Mouse (Mus musculus) hindbrain, embryonic 16.5 days (tissue): ENCODE results near the gene Rbp3. TPM values are rescaled to one million over a fixed set of nuclear protein-coding genes. Genes with fewer than 3 reads are reported as not detected.
A peak's percentile ranks its signal among the peaks of the same experiment; 100 is the strongest.

Experiments used
- ATAC-seq: fragments of 200-750 bp; cut with Nextera tagmentation; 2 replicates; pipeline ENCODE4 v1.8.0; 2017; ENCODE audit warnings: moderate TSS enrichment, moderate library complexity
- H3K27ac ChIP-seq: fragments of 300-500 bp; sonication (generic); 2 replicates; pipeline ENCODE4 v1.5.1; 2014; ENCODE audit warnings: low read depth, mild to moderate bottlenecking, control low read depth, low read length, moderate library complexity
- H3K27me3 ChIP-seq: fragments of 300-500 bp; sonication (generic); replicated peaks from 2 replicates; pipeline ENCODE4 v1.6.1; 2014; ENCODE audit warnings: low read length; ENCODE audit not compliant: control insufficient read depth, insufficient read depth
- H3K36me3 ChIP-seq: fragments of 300-500 bp; sonication (generic); 2 replicates; pipeline ENCODE4 v1.6.1; 2014; ENCODE audit warnings: mild to moderate bottlenecking, low read length, moderate library complexity, mixed read lengths; ENCODE audit not compliant: control insufficient read depth, insufficient read depth
- H3K4me1 ChIP-seq: fragments of 300-500 bp; sonication (generic); 2 replicates; pipeline ENCODE4 v1.6.1; 2014; ENCODE audit warnings: low read depth, low read length; ENCODE audit not compliant: control insufficient read depth, insufficient read depth
- H3K4me2 ChIP-seq: fragments of 300-500 bp; sonication (generic); 2 replicates; pipeline ENCODE4 v1.6.1; 2014; ENCODE audit warnings: mild to moderate bottlenecking, low read length, control low read depth, moderate library complexity
- H3K4me3 ChIP-seq: fragments of 300-500 bp; sonication (generic); 2 replicates; pipeline ENCODE4 v1.5.1; 2014; ENCODE audit warnings: mild to moderate bottlenecking, low read length, control low read depth, moderate library complexity
- H3K9ac ChIP-seq: fragments of 300-500 bp; sonication (generic); 2 replicates; pipeline ENCODE4 v1.6.1; 2014; ENCODE audit warnings: low read depth, mild to moderate bottlenecking, control low read depth, low read length, moderate library complexity
- H3K9me3 ChIP-seq: fragments of 300-500 bp; sonication (generic); 2 replicates; pipeline ENCODE4 v1.6.1; 2014; ENCODE audit warnings: mild to moderate bottlenecking, low read length, moderate library complexity; ENCODE audit not compliant: control insufficient read depth
- WGBS: fragments of 180-500 bp; shearing (Covaris S2); extraction: QIAGEN DNeasy Blood & Tissue Kit; methylation state at CpG from one replicate; pipeline ENCODE4 v1.1.7; 2014; 5-methylcytosine and 5-hydroxymethylcytosine counted together
- polyA plus RNA-seq: library from polyadenylated mRNA; unstranded; fragments of >200 nt; fragmentation: Nextera tagmentation; extraction: Ambion mirVana; gene quantifications from 2 replicates; pipeline ENCODE4 v1.2.1, GENCODE M21; 2015

Rbp3 gene
- 0.04 and 0.16 TPM in 2 replicates for polyA plus RNA-seq

DNA sequence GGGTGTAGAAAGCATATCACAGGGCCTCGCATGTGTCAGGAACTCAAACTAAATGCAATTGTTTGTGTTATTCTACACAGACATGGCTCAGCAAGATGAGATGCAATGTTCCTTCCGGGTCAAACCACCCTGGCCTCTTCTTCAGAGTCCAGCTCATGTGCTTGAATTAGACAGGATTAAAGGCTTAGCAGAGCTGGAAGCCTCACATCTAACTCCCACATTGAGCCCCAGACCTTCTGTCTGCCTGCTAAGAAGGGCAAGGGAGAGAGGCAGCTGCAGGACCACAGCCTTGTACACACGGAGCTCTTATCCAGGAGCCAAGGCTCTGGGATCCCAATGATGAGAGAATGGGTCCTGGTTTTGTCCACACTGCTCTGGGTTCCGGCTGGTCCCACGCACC, at the start of gene Rbp3:
Gene Rbp3 (plus strand): TSS at position 243 of the 400 bp plus-strand sequence.
- 91% methylated on average over 5 of the region's 5 CpGs for WGBS
- Histone ChIP-seq H3K4me3 (no peak within 1 kb of the TSS), H3K27me3 (no peaks in the 10 kb centered on the region), H3K4me2 (no peak within 1 kb of the TSS), H3K4me1 (no peaks in the 10 kb centered on the region), H3K36me3 (no peaks in the 10 kb centered on the region), H3K9me3 (no peaks in the 10 kb centered on the region), H3K9ac (no peak within 1 kb of the TSS), H3K27ac (no peak within 1 kb of the TSS)
- no peak for ATAC-seq

DNA sequence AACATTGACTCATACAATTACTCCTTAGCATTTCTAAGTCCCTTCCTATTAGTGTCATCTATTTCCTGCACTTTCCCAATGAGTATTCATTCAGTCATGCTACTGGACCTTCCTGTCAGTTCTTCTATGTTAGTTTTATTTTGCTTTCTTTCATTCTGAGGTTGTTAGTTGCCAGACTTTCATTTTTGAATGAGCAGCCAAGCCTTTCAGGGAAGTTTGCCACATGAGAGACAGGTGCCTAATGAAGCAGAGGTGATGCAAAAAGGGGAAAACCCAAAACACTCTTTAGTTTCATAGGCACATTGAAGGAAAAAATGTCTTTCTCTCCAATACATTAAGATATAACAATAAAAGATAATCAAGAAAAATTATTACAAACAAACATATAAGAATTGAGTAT, 49.0 kb upstream of the Rbp3 start:
- no peak overlapping the region for H3K4me3 ChIP-seq
- no peak overlapping the region for H3K4me2 ChIP-seq
- no peak for ATAC-seq
- H3K9ac ChIP-seq, result no peak overlapping the region
- H3K27ac ChIP-seq, result no peak overlapping the region
- H3K9me3 ChIP-seq, result no peaks in the 10 kb centered on the region
- no peaks in the 10 kb centered on the region for H3K4me1 ChIP-seq
- H3K36me3 ChIP-seq, result no peaks in the 10 kb centered on the region
- H3K27me3 ChIP-seq, result no peaks in the 10 kb centered on the region

DNA sequence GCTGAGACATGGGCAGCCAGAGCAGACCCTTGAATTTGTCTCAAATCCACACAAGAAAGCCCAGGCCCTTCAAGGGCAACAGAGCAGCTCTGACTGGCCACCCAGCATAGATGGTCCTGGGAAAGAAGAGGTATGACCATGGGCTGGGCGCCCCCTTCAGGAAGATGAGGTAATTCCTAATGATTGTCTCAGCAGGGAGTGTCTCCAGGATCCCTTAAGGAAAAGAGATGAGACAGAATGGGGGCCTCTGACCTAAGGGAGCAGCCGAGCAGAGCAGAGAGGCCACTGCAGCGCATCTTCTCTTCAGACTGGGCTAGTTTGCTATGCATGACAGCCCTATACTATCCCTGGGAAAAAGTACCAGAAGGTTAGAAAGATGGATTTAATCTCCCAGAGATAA, 40.1 kb upstream of the Rbp3 start:
- peaks cover under 1% of the 10 kb centered on the region; the same call in 1 of the 2 replicates for H3K4me1 ChIP-seq
- no peak overlapping the region for H3K9ac ChIP-seq
- H3K36me3 ChIP-seq, result no peaks in the 10 kb centered on the region
- no peak overlapping the region for H3K4me3 ChIP-seq
- H3K27ac ChIP-seq, result no peak overlapping the region
- H3K9me3 ChIP-seq, result no peaks in the 10 kb centered on the region
- ATAC-seq, result no peak
- H3K4me2 ChIP-seq, result no peak overlapping the region
- peaks cover 2% of the 10 kb centered on the region for H3K27me3 ChIP-seq
- 30% methylated on average over 3 of the region's 3 CpGs for WGBS

- H3K4me3 ChIP-seq, result no peak overlapping the region
- peaks cover 3% of the 10 kb centered on the region; the same call in 1 of the 2 replicates for H3K4me1 ChIP-seq
- peaks cover 2% of the 10 kb centered on the region for H3K27me3 ChIP-seq
- no peaks in the 10 kb centered on the region for H3K9me3 ChIP-seq
- H3K9ac ChIP-seq, result no peak overlapping the region
- H3K27ac ChIP-seq, result no peak overlapping the region
- 83% methylated on average over 9 of the region's 9 CpGs for WGBS
- H3K4me2 ChIP-seq, result no peak overlapping the region
- ATAC-seq, result no peak
- H3K36me3 ChIP-seq, result no peaks in the 10 kb centered on the region
These were observed 39.6 kb upstream of the Rbp3 start for GRCm38 (mm10) chr14:33914206-33914605.

DNA sequence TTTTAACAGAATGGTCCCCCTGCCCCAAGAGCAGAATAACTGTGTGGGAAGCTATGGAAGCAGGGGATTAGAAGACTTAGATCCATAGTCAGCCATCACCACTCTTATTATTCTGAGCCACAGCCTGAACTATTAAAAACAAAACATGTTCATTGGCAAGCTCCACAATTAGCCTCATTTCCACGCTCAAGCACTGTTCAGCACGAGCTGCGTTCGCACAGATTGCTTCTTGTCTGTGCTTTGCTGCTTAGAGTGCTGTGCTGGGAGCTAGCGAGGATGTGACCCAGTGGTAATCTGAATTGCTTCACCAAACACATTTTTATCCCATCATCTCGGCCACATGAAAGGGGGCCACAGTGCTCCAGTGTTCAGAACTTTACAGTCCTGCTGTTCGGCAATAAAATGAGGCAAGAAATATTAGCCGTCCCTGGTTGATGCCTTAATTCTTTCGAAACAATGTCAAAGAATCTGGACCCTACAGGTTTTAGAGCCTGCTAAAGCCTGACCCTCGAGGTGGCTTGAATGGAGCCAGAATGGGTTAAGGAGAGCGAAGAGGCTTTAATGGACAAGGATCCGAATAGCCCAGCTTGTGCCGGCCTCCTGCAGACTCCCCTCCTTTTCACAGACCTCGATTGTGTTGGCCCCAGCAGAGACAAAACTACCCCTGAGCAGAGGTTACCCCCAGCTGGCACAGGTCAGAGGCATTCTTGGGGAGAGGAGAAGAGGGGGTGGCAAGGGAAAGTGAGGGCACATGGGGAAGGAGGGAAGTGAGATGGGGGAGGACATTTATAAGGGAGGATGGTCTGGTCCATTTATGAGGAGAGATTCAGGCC, 32.9 kb upstream of the Rbp3 start:
- peaks cover 18% of the 10 kb centered on the region for H3K4me1 ChIP-seq
- H3K9ac ChIP-seq, result no peak overlapping the region
- 8% methylated on average over 14 of the region's 14 CpGs for WGBS
- H3K4me2 ChIP-seq, result no peak overlapping the region
- H3K36me3 ChIP-seq, result no peaks in the 10 kb centered on the region
- H3K27ac ChIP-seq, result no peak overlapping the region; the same call in 1 of the 2 replicates
- peaks cover 8% of the 10 kb centered on the region for H3K27me3 ChIP-seq
- no peak overlapping the region for H3K4me3 ChIP-seq
- peak; percentile 56; the same call in 1 of the 2 replicates for ATAC-seq
- no peaks in the 10 kb centered on the region for H3K9me3 ChIP-seq

- H3K4me1 ChIP-seq, result peaks cover 18% of the 10 kb centered on the region
- H3K9ac ChIP-seq, result peak overlapping the region; percentile 64
- H3K36me3 ChIP-seq, result no peaks in the 10 kb centered on the region
- H3K4me2 ChIP-seq, result peak overlapping the region; percentile 97
- 14% methylated on average over 8 of the region's 8 CpGs for WGBS
- peaks cover 6% of the 10 kb centered on the region for H3K27me3 ChIP-seq
- no peaks in the 10 kb centered on the region for H3K9me3 ChIP-seq
- no peak overlapping the region for H3K27ac ChIP-seq
- H3K4me3 ChIP-seq, result peak overlapping the region; percentile 53
- no peak for ATAC-seq
These were observed 31.0 kb upstream of the Rbp3 start for GRCm38 (mm10) chr14:33922771-33923167.

GRCm38 (mm10) chr14:33923168-33924070, 30.4 kb upstream of the Rbp3 start, which contains the start of gene Gdf10:
TSS of gene Gdf10 (plus strand) at chr14:33923587.
- Histone ChIP-seq H3K9me3 (no peaks in the 10 kb centered on the region), H3K9ac (peak within 1 kb of the TSS; percentile 64), H3K27me3 (peaks cover 6% of the 10 kb centered on the region), H3K4me2 (peak within 1 kb of the TSS; percentile 97), H3K27ac (peak within 1 kb of the TSS; percentile 42), H3K4me1 (peaks cover 18% of the 10 kb centered on the region), H3K4me3 (peak within 1 kb of the TSS; percentile 53), H3K36me3 (no peaks in the 10 kb centered on the region)
- 1% methylated on average over 46 of the region's 85 CpGs for WGBS
- peak; percentile 73 for ATAC-seq

GRCm38 (mm10) chr14:33931853-33932252, 21.9 kb upstream of the Rbp3 start:
- Histone ChIP-seq H3K9ac (no peak overlapping the region), H3K4me1 (no peaks in the 10 kb centered on the region), H3K9me3 (no peaks in the 10 kb centered on the region), H3K27ac (no peak overlapping the region), H3K4me2 (no peak overlapping the region), H3K36me3 (no peaks in the 10 kb centered on the region), H3K27me3 (no peaks in the 10 kb centered on the region), H3K4me3 (no peak overlapping the region)
- WGBS, result 61% methylated on average over 17 of the region's 17 CpGs
- no peak for ATAC-seq
